Mouse (Mus musculus) heart, embryonic 12.5 days (tissue): Measurements from ENCODE around the gene Lzts3. TPM values are rescaled to one million over a fixed set of nuclear protein-coding genes. Genes with fewer than 3 reads are reported as not detected.

Source experiments
- ATAC-seq: fragments of 200-750 bp; cut with Nextera tagmentation; 2 replicates; pipeline ENCODE4 v1.8.0; 2017; ENCODE audit warnings: moderate TSS enrichment, moderate library complexity; ENCODE audit not compliant: insufficient number of reproducible peaks, low FRiP score
- H3K27ac ChIP-seq: fragments of 300-500 bp; sonication (generic); 2 replicates; pipeline ENCODE4 v1.5.1; 2016; ENCODE audit warnings: mild to moderate bottlenecking, moderate library complexity; ENCODE audit not compliant: poor library complexity, severe bottlenecking
- H3K27me3 ChIP-seq: fragments of 300-500 bp; sonication (generic); replicated peaks from 2 replicates; pipeline ENCODE4 v1.6.1; 2016; ENCODE audit warnings: mild to moderate bottlenecking, moderate library complexity
- H3K36me3 ChIP-seq: fragments of 300-500 bp; sonication (generic); 2 replicates; pipeline ENCODE4 v1.6.1; 2016; ENCODE audit warnings: mild to moderate bottlenecking, moderate library complexity
- H3K4me1 ChIP-seq: fragments of 300-500 bp; sonication (generic); replicated peaks from 2 replicates; pipeline ENCODE4 v1.6.1; 2016; ENCODE audit warnings: mild to moderate bottlenecking
- H3K4me2 ChIP-seq: fragments of 300-500 bp; sonication (generic); 2 replicates; pipeline ENCODE4 v1.6.1; 2016; ENCODE audit warnings: mild to moderate bottlenecking, moderate library complexity
- H3K4me3 ChIP-seq: fragments of 300-500 bp; sonication (generic); 2 replicates; pipeline ENCODE4 v1.5.1; 2016; ENCODE audit warnings: mild to moderate bottlenecking
- H3K9ac ChIP-seq: fragments of 300-500 bp; sonication (generic); 2 replicates; pipeline ENCODE4 v1.6.1; 2016; ENCODE audit warnings: mild to moderate bottlenecking, moderate library complexity
- H3K9me3 ChIP-seq: fragments of 300-500 bp; sonication (generic); replicated peaks from 2 replicates; pipeline ENCODE4 v1.6.1; 2016; ENCODE audit warnings: mild to moderate bottlenecking, moderate library complexity
- WGBS: fragments of 180-500 bp; shearing (Covaris S2); methylation state at CpG from one replicate; pipeline ENCODE4 v1.1.7; 2016; 5-methylcytosine and 5-hydroxymethylcytosine counted together
- polyA plus RNA-seq: library from polyadenylated mRNA; unstranded; fragments of >200 nt; fragmentation: Nextera tagmentation; extraction: Ambion mirVana; gene quantifications from 2 replicates; pipeline ENCODE4 v1.2.1, GENCODE M21; 2016

The Lzts3 gene
- polyA plus RNA-seq, 1 experiment from 2014 or later, result 1.8 TPM

DNA sequence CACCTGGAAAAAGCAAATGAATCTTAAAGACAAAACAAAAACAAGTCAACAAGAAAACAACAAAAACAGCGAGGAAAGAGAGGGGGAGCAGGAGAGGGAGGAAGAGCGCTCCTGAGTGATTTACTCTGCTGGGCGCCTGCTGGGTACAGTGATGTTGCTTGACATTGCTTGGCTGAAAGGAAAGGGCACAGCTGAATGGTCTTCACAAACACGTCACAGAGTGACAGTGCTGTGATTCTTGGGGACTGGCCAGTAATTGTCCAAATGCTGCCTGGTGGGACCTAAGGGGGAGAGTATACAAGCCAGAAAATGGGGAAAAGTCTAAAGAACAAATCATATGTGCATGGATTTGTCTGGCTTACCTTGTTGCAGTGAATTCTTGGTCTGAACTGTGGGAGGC, 40.4 kb downstream of the Lzts3 start:
- no peak for ATAC-seq
- no peaks in the 10 kb centered on the region for H3K27me3 ChIP-seq
- no peak overlapping the region for H3K27ac ChIP-seq
- peaks cover 56% of the 10 kb centered on the region for H3K36me3 ChIP-seq
- no peaks in the 10 kb centered on the region for H3K9me3 ChIP-seq
- H3K4me2 ChIP-seq, result no peak overlapping the region
- 81% methylated on average over 4 of the region's 4 CpGs for WGBS
- H3K4me3 ChIP-seq, result no peak overlapping the region
- H3K9ac ChIP-seq, result no peak overlapping the region
- no peaks in the 10 kb centered on the region for H3K4me1 ChIP-seq

DNA sequence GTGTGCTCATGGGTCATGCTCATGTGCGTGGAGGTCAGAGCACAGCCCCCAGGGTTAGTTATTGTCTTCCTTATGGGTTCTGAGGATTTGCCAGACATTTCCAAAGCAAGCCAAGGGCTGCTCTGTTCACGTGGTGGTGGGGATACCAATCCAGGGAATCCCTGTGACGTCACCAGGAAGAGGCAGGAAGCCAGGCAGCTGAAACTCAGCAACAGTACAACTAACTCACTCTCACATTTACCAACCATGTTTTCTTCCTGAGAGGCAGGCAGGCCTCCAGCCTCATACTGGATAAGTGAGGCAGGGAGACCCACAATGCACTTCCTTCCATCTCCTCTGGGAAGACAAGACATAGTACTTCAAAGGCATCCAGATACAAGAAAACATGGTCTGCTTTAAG, 44.2 kb downstream of the Lzts3 start:
- H3K27ac ChIP-seq, result no peak overlapping the region
- 64% methylated on average over 3 of the region's 3 CpGs for WGBS
- H3K36me3 ChIP-seq, result peaks cover 64% of the 10 kb centered on the region

DNA sequence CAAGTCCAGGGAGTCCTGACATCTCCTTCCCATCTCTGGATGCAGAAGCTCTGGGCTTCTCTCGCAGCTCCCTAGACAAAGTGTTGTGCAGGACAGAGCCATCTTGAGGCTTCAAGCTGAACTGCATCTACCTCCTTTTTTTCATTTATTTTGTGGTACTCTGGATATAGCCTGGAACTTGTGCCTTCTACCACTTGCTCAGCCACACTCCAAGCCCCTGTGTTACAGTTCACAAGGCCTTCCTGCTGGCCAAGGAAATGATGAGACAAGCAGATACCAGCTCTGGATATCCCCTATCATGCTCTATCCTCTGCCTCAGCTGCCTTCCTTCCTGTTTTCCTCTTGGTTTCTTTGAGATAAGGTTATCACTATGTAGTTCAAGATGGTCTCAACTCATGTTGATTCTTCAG, 45.0 kb downstream of the Lzts3 start:
- Histone ChIP-seq H3K4me2 (no peak overlapping the region), H3K27ac (no peak overlapping the region), H3K9ac (no peak overlapping the region), H3K27me3 (no peaks in the 10 kb centered on the region), H3K9me3 (no peaks in the 10 kb centered on the region), H3K4me3 (no peak overlapping the region), H3K36me3 (peaks cover 60% of the 10 kb centered on the region), H3K4me1 (peaks cover 4% of the 10 kb centered on the region; the same call in 1 of the 2 replicates)
- 10% methylated on average over 1 of the region's 1 CpGs for WGBS
- no peak for ATAC-seq

More for the DNA sequence above, 44.2 kb downstream of the Lzts3 start:
- Histone ChIP-seq H3K4me1 (peaks cover 4% of the 10 kb centered on the region; the same call in 1 of the 2 replicates), H3K9me3 (no peaks in the 10 kb centered on the region), H3K4me2 (no peak overlapping the region), H3K4me3 (no peak overlapping the region), H3K27me3 (no peaks in the 10 kb centered on the region), H3K9ac (no peak overlapping the region)
- no peak for ATAC-seq

DNA sequence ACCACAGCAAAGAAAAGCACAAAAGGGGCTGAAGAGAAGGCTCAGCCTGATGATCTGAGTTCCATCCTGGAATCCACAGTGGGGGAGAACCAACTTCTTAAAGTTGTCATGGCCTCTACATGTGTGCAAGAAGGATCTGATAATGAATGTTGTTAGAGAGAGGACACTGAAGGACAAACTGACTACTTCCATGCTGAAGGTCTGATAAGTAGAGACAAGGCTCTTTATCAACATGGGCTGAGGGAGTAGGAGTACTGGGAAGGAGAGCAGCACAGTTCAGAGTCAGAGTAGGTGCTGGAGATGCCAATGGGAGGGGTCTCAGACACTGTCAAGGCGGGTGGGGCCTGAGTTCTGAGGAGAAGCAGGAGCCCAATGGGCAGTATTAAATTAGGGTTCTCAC, 47.0 kb downstream of the Lzts3 start:
- peaks cover 4% of the 10 kb centered on the region; the same call in 1 of the 2 replicates for H3K4me1 ChIP-seq
- no peak overlapping the region for H3K4me2 ChIP-seq
- peaks cover 62% of the 10 kb centered on the region for H3K36me3 ChIP-seq
- no peak overlapping the region for H3K9ac ChIP-seq
- H3K27ac ChIP-seq, result no peak overlapping the region
- no peak for ATAC-seq
- no peaks in the 10 kb centered on the region for H3K27me3 ChIP-seq
- WGBS, result 63% methylated on average over 1 of the region's 1 CpGs
- no peak overlapping the region for H3K4me3 ChIP-seq
- H3K9me3 ChIP-seq, result no peaks in the 10 kb centered on the region

DNA sequence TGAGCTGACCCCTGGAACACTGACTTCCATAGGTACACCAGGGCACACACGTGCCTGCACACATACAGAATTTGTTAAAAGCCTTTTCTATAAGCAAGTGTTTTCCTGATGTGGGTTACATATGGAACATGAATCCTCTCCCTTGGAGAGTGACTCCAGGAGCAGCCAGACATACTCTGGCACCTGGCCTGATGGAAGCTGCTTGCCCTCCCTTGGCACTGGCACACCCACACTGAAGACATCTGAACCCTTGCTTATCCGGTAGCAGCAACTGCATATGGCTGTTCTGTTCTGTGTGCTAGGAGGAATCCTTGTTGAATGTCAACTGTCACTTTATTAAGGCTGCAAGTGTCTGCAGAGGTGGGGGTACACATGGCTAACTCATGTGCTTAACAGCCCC, 51.6 kb downstream of the Lzts3 start:
- Histone ChIP-seq H3K9ac (no peak overlapping the region), H3K36me3 (peaks cover 34% of the 10 kb centered on the region), H3K27ac (no peak overlapping the region), H3K4me3 (no peak overlapping the region), H3K4me2 (no peak overlapping the region), H3K4me1 (peaks cover 4% of the 10 kb centered on the region; the same call in 1 of the 2 replicates), H3K27me3 (no peaks in the 10 kb centered on the region), H3K9me3 (no peaks in the 10 kb centered on the region)
- 94% methylated on average over 2 of the region's 2 CpGs for WGBS
- ATAC-seq, result no peak

DNA sequence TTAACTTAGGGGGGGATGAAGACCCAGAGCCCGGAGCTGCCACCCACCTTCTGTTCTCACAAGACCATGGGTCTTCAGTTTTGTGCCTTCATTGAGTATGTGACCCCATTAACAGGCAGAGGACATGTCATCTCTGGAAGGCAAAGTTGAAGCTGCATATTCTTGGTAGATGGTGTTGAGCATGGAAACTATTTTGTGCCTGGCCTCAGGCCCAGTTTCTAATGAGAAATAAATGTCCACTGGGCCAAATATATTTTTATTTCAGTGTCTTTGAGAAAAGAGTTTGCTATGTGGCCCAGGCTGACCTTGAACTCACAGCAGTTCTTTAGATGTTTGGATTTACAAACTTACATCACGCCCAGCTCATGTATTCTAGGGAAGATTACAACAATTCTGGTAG, 52.8 kb downstream of the Lzts3 start:
- Histone ChIP-seq H3K9me3 (no peaks in the 10 kb centered on the region), H3K36me3 (peaks cover 24% of the 10 kb centered on the region), H3K27me3 (no peaks in the 10 kb centered on the region), H3K27ac (no peak overlapping the region), H3K4me3 (no peak overlapping the region), H3K4me2 (no peak overlapping the region), H3K4me1 (no peaks in the 10 kb centered on the region), H3K9ac (no peak overlapping the region)
- 93% methylated on average over 2 of the region's 2 CpGs for WGBS
- ATAC-seq, result no peak

DNA sequence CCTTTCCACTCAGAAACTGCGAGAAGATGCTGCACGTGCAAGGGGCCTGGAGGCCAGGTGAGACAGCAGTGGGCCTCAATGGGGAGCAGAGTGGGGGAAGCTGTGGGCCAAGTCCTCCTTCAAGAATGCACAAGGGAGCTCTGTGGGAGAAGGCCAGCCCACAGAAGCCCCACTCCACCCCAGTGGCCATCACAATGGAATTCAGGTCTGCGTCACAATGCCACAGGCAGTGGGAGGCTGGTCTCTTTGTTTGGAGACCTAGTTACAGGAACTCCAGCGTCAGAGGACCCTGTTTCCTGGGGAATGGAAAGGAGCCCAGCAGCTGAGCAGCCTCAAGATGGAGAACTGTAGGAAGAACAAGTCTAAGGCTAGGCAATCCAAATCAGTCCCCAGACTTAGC, 53.4 kb downstream of the Lzts3 start:
- H3K27ac ChIP-seq, result no peak overlapping the region
- H3K27me3 ChIP-seq, result no peaks in the 10 kb centered on the region
- no peak overlapping the region for H3K9ac ChIP-seq
- H3K4me2 ChIP-seq, result no peak overlapping the region
- WGBS, result 68% methylated on average over 4 of the region's 4 CpGs
- no peak for ATAC-seq
- peaks cover 22% of the 10 kb centered on the region; the same call in 1 of the 2 replicates for H3K36me3 ChIP-seq
- no peaks in the 10 kb centered on the region for H3K4me1 ChIP-seq
- no peaks in the 10 kb centered on the region for H3K9me3 ChIP-seq
- no peak overlapping the region for H3K4me3 ChIP-seq

DNA sequence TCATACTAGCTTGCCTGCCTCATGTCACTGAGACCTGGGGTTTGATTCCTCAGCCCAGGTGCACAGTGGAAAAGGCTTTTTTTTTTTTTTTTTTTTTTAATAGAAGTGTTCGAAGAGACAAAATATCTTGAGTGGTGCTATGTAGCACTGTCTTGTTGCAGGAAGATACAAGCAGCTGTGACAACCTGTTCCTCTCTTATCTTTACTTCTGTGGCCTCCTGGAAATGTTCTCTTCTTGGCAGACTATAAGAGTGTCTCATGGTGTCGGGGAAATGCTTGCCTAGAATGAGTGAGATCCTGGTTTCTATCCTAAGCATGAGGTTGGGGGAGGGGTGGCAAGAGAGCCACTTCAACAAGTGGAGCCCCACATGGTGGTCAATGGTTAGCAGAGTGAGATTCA, 54.2 kb downstream of the Lzts3 start:
- Histone ChIP-seq H3K27ac (no peak overlapping the region), H3K4me3 (no peak overlapping the region), H3K9ac (no peak overlapping the region), H3K4me2 (no peak overlapping the region), H3K36me3 (peaks cover 22% of the 10 kb centered on the region; the same call in 1 of the 2 replicates), H3K4me1 (peaks cover 6% of the 10 kb centered on the region), H3K9me3 (no peaks in the 10 kb centered on the region), H3K27me3 (no peaks in the 10 kb centered on the region)
- ATAC-seq, result no peak
- WGBS, result 39% methylated on average over 2 of the region's 2 CpGs

DNA sequence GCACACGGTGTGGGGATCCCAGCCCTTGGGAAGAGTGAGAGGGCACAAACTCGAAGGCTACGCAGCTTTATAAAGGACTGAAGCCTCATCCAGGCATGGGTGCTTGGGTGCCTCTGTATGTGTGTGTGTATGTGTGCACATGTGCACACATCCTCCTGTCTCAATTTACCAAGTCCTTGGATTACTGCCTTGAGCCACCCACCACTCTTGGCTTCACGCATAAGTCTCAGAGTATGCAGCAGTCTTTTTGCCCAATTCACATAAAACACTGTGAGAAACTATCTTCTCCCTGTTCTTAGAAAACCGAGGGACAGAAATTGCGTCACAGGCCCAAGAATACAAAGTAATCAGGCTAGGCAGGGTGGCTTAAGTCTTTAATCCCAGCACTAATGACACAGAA, 56.6 kb downstream of the Lzts3 start:
- 75% methylated on average over 6 of the region's 6 CpGs for WGBS
- no peak for ATAC-seq

DNA sequence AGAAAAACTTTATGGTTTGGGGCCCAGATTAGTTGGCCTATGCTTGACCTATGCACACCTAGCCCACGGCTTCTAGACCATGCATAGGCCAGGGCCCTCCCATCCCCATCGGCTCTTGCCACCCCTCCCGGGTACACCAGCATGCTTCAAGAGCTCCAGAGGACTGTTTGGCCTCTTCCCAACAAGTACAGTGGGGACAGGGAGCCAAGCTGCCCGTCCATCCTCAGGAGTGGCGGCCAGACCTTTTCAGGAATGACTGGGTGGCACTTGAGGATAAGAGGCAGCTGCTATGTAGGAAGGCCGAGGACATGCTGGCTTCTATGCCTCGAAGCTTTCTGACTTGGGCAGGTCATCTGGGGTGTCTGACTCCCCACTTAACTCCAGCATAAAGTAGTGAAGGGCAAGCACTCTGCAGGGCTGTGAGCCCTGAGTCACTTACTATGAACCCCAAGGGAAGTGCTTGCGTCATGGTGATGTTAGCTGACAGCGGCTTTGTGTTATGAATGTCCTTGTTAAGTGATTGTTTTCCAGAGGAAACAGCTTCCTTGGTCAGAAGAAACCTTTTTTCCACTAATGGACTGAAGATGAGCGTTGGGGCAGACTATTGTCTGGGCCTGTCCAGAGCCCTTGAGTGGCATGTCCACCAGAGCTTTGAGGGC, 58.6 kb downstream of the Lzts3 start:
- H3K27ac ChIP-seq, result no peak overlapping the region
- H3K36me3 ChIP-seq, result no peaks in the 10 kb centered on the region
- H3K4me2 ChIP-seq, result no peak overlapping the region
- no peaks in the 10 kb centered on the region for H3K9me3 ChIP-seq
- ATAC-seq, result no peak
- no peak overlapping the region for H3K9ac ChIP-seq
- H3K27me3 ChIP-seq, result peaks cover 40% of the 10 kb centered on the region
- H3K4me3 ChIP-seq, result no peak overlapping the region
- 63% methylated on average over 10 of the region's 10 CpGs for WGBS
- H3K4me1 ChIP-seq, result peaks cover 34% of the 10 kb centered on the region

More for the DNA sequence above, 56.6 kb downstream of the Lzts3 start:
- peaks cover 19% of the 10 kb centered on the region for H3K4me1 ChIP-seq
- peaks cover 20% of the 10 kb centered on the region for H3K27me3 ChIP-seq
- H3K27ac ChIP-seq, result no peak overlapping the region
- H3K4me3 ChIP-seq, result no peak overlapping the region
- H3K9me3 ChIP-seq, result no peaks in the 10 kb centered on the region
- no peak overlapping the region for H3K4me2 ChIP-seq
- H3K36me3 ChIP-seq, result peaks cover 10% of the 10 kb centered on the region; the same call in 1 of the 2 replicates
- no peak overlapping the region for H3K9ac ChIP-seq
